Mouse (Mus musculus): ENCODE data around the gene Snapc2.

The Snapc2 gene

GRCm38 (mm10) chr8:4265160-4265914, 12.5 kb downstream of the Snapc2 start:
- no peak for DNase-seq (ENCODE audit: low spot score in 2 of 2)

- peak in 1 of 2 experiments; percentile 14 for DNase-seq (ENCODE audit: low spot score in 2 of 2)
These were observed 14.7 kb downstream of the Snapc2 start for GRCm38 (mm10) chr8:4267627-4268026.

GRCm38 (mm10) chr8:4269609-4270008, 16.7 kb downstream of the Snapc2 start:
- DNase-seq (ENCODE audit: low spot score in 2 of 2): no peak

- peak; percentile 86 to 91 for DNase-seq (ENCODE audit: low spot score in 2 of 2)
These were observed 22.6 kb downstream of the Snapc2 start, which contains the start of gene Timm44 for GRCm38 (mm10) chr8:4275275-4276110. Gene Timm44 (minus strand): TSS chr8:4275913.

- no peak for DNase-seq (ENCODE audit: low spot score in 2 of 2)
These were observed 23.2 kb downstream of the Snapc2 start for GRCm38 (mm10) chr8:4276111-4276465.

- DNase-seq (ENCODE audit: low spot score in 2 of 2): no peak
These were observed 39.9 kb downstream of the Snapc2 start for GRCm38 (mm10) chr8:4292738-4293137.

- no peak for DNase-seq (ENCODE audit: low spot score in 2 of 2)
These were observed 44.9 kb downstream of the Snapc2 start for GRCm38 (mm10) chr8:4297822-4298221.

GRCm38 (mm10) chr8:4304124-4304547, 51.3 kb downstream of the Snapc2 start:
- no peak for DNase-seq (ENCODE audit: low spot score in 2 of 2)

Data from natural killer cell, adult 2 months (primary cell).